ENCODE assay signal across 11 mouse cellular contexts in genomic region chr16:43286783-43287383, GRCm38 (mm10).
DNase-seq lines count a peak whose midpoint lies in the region; ATAC-seq and TF ChIP-seq lines count a peak whose summit lies in the region.
"Had no signal": no experiment of that assay in that cellular context is flagged by ENCODE, and none has a peak within 500 bp of the region (broad histone marks: within the 10 kb centered on the region; RNA-seq: fewer than 3 reads in every experiment).

No protein-coding gene starts in this region.

- DNase-seq in forebrain, embryonic 10.5 days (ENCODE audit: extremely low spot score, low spot score) = no peak
- no peak for DNase-seq in forebrain, postnatal 0 days
- peak; percentile 39 for DNase-seq in forebrain, embryonic 14.5 days (ENCODE audit: low spot score)
- no peak for DNase-seq in natural killer cell, adult 2 months (ENCODE audit: low spot score in 2 of 2)
- DNase-seq in MN1 (ENCODE audit: low spot score) = no peak
- DNase-seq: heart, postnatal 10 days had no signal

- no peak overlapping the region for H3K4me2 ChIP-seq in forebrain, postnatal 0 days (ENCODE audit: low read depth)
- H3K4me2 ChIP-seq in forebrain, embryonic 14.5 days (ENCODE audit: low read length) = 0 out of 2 replicates have a peak overlapping the region, but pooled peaks have one; percentile 1
- H3K4me2 ChIP-seq in intestine, embryonic 16.5 days (ENCODE audit: low read depth, low read length) = no peak overlapping the region
- 0 out of 2 replicates have a peak overlapping the region, but pooled peaks have one; percentile 16 for H3K4me2 ChIP-seq in neural tube, embryonic 12.5 days (replicated peaks)
- H3K4me2 ChIP-seq: embryonic facial prominence, embryonic 15.5 days; limb, embryonic 15.5 days had no signal

- H3K27me3 ChIP-seq in forebrain, embryonic 10.5 days (ENCODE audit: poor library complexity, severe bottlenecking) = no peaks in the 10 kb centered on the region
- H3K27me3 ChIP-seq in forebrain, postnatal 0 days (ENCODE audit: insufficient read depth, low read length) = no peaks in the 10 kb centered on the region
- no peaks in the 10 kb centered on the region for H3K27me3 ChIP-seq in forebrain, embryonic 14.5 days (replicated peaks; ENCODE audit: control insufficient read depth, insufficient read depth, low read length)
- no peaks in the 10 kb centered on the region for H3K27me3 ChIP-seq in intestine, embryonic 16.5 days (replicated peaks; ENCODE audit: control insufficient read depth, insufficient read depth, low read length)
- no peaks in the 10 kb centered on the region for H3K27me3 ChIP-seq in neural tube, embryonic 12.5 days (replicated peaks)
- H3K27me3 ChIP-seq: embryonic facial prominence, embryonic 15.5 days; limb, embryonic 15.5 days had no signal

- WGBS in forebrain, embryonic 10.5 days = 54% methylated on average over 1 of the region's 1 CpGs
- WGBS in forebrain, postnatal 0 days = 15% methylated on average over 1 of the region's 1 CpGs
- WGBS in forebrain, embryonic 14.5 days = 15% methylated on average over 1 of the region's 1 CpGs
- 45% methylated on average over 1 of the region's 1 CpGs for WGBS in intestine, embryonic 16.5 days
- 49% methylated on average over 1 of the region's 1 CpGs for WGBS in neural tube, embryonic 12.5 days

- TF ChIP-seq CTCF in forebrain, postnatal 0 days (IDR thresholded peaks at IDR 0.05; ENCODE audit: low read depth) = no peak

- no peak overlapping the region for H3K4me3 ChIP-seq in forebrain, embryonic 10.5 days
- H3K4me3 ChIP-seq in forebrain, postnatal 0 days (ENCODE audit: low read depth, low read length) = no peak overlapping the region
- H3K4me3 ChIP-seq in forebrain, embryonic 14.5 days (ENCODE audit: low read depth, low read length) = no peak overlapping the region
- H3K4me3 ChIP-seq in intestine, embryonic 16.5 days (ENCODE audit: low read length) = no peak overlapping the region
- H3K4me3 ChIP-seq in neural tube, embryonic 12.5 days = no peak overlapping the region
- H3K4me3 ChIP-seq: embryonic facial prominence, embryonic 15.5 days; limb, embryonic 15.5 days had no signal

- no peak overlapping the region for H3K9ac ChIP-seq in forebrain, postnatal 0 days
- H3K9ac ChIP-seq in forebrain, embryonic 14.5 days (ENCODE audit: low read length) = no peak overlapping the region
- no peak overlapping the region for H3K9ac ChIP-seq in intestine, embryonic 16.5 days (ENCODE audit: low read depth, low read length)
- no peak overlapping the region for H3K9ac ChIP-seq in neural tube, embryonic 12.5 days
- H3K9ac ChIP-seq: embryonic facial prominence, embryonic 15.5 days; limb, embryonic 15.5 days had no signal

- H3K4me1 ChIP-seq in forebrain, embryonic 10.5 days = peaks cover 17% of the 10 kb centered on the region
- H3K4me1 ChIP-seq in forebrain, postnatal 0 days (ENCODE audit: insufficient read depth) = no peaks in the 10 kb centered on the region
- H3K4me1 ChIP-seq in forebrain, embryonic 14.5 days (ENCODE audit: control insufficient read depth, insufficient read depth, low read length) = peaks cover 12% of the 10 kb centered on the region; the same call in 1 of the 2 replicates
- peaks cover 9% of the 10 kb centered on the region; the same call in 1 of the 2 replicates for H3K4me1 ChIP-seq in intestine, embryonic 16.5 days (ENCODE audit: control insufficient read depth, insufficient read depth, low read length)
- peaks cover 10% of the 10 kb centered on the region for H3K4me1 ChIP-seq in neural tube, embryonic 12.5 days
- H3K4me1 ChIP-seq: limb, embryonic 15.5 days had no signal

- ATAC-seq in forebrain, postnatal 0 days = no peak
- ATAC-seq in forebrain, embryonic 14.5 days = peak; percentile 73
- 0 out of 2 replicates have a peak, but pooled peaks have one; percentile 48 for ATAC-seq in intestine, embryonic 16.5 days
- peak; percentile 56 for ATAC-seq in neural tube, embryonic 12.5 days (ENCODE audit: low FRiP score, low read depth)
- no peak for ATAC-seq in megakaryocyte-erythroid progenitor cell, adult 5-6 weeks (replicated peaks; ENCODE audit: low FRiP score, low TSS enrichment, poor library complexity, severe bottlenecking)

- H3K36me3 ChIP-seq in forebrain, embryonic 10.5 days (replicated peaks) = no peaks in the 10 kb centered on the region
- no peaks in the 10 kb centered on the region for H3K36me3 ChIP-seq in forebrain, postnatal 0 days (ENCODE audit: insufficient read depth)
- no peaks in the 10 kb centered on the region for H3K36me3 ChIP-seq in forebrain, embryonic 14.5 days (ENCODE audit: control insufficient read depth, insufficient read depth, low read length)
- H3K36me3 ChIP-seq in intestine, embryonic 16.5 days (ENCODE audit: control insufficient read depth, insufficient read depth, low read length) = no peaks in the 10 kb centered on the region
- no peaks in the 10 kb centered on the region for H3K36me3 ChIP-seq in neural tube, embryonic 12.5 days
- H3K36me3 ChIP-seq: embryonic facial prominence, embryonic 15.5 days; limb, embryonic 15.5 days had no signal

- H3K27ac ChIP-seq in forebrain, embryonic 10.5 days = peak overlapping the region; percentile 81
- H3K27ac ChIP-seq in forebrain, postnatal 0 days (ENCODE audit: low read depth, low read length) = no peak overlapping the region
- H3K27ac ChIP-seq in forebrain, embryonic 14.5 days (ENCODE audit: low read depth, low read length) = peak overlapping the region; percentile 61
- H3K27ac ChIP-seq in intestine, embryonic 16.5 days (ENCODE audit: low read length) = no peak overlapping the region
- no peak overlapping the region for H3K27ac ChIP-seq in neural tube, embryonic 12.5 days
- H3K27ac ChIP-seq: embryonic facial prominence, embryonic 15.5 days; limb, embryonic 15.5 days had no signal

- no peaks in the 10 kb centered on the region for H3K9me3 ChIP-seq in forebrain, embryonic 10.5 days
- H3K9me3 ChIP-seq in forebrain, postnatal 0 days (ENCODE audit: low read length) = no peaks in the 10 kb centered on the region
- H3K9me3 ChIP-seq in forebrain, embryonic 14.5 days (replicated peaks; ENCODE audit: control insufficient read depth, low read length) = no peaks in the 10 kb centered on the region
- no peaks in the 10 kb centered on the region for H3K9me3 ChIP-seq in intestine, embryonic 16.5 days (ENCODE audit: control insufficient read depth, low read length)
- H3K9me3 ChIP-seq in neural tube, embryonic 12.5 days = no peaks in the 10 kb centered on the region
- H3K9me3 ChIP-seq: embryonic facial prominence, embryonic 15.5 days; limb, embryonic 15.5 days had no signal

Comparison
In these comparisons a context has a peak if more than half of its experiments do, and no peak if none do; other contexts are left out.
1. H3K27ac ChIP-seq: peak in forebrain, embryonic 10.5 days (single experiment) and forebrain, embryonic 14.5 days (single experiment); none in forebrain, postnatal 0 days (single experiment), intestine, embryonic 16.5 days (single experiment) and neural tube, embryonic 12.5 days (single experiment).
2. ATAC-seq: peak in forebrain, embryonic 14.5 days (single experiment), intestine, embryonic 16.5 days (single experiment) and neural tube, embryonic 12.5 days (single experiment); none in forebrain, postnatal 0 days (single experiment) and megakaryocyte-erythroid progenitor cell, adult 5-6 weeks (single experiment).
3. H3K4me2 ChIP-seq: peak in forebrain, embryonic 14.5 days (single experiment) and neural tube, embryonic 12.5 days (single experiment); none in forebrain, postnatal 0 days (single experiment) and intestine, embryonic 16.5 days (single experiment).